Mouse (Mus musculus): Measurements from ENCODE around the gene Tgfb1. TPM values are rescaled to one million over a fixed set of nuclear protein-coding genes. Genes with fewer than 3 reads are reported as not detected.

Tgfb1 gene
- 1.9 TPM for polyA plus RNA-seq (2014; fragmentation: Illumina TruSeq; extraction: RNeasy Lipid Tissue Mini Kit (QIAGEN cat#74804); ENCODE audit: low read depth, low replicate concordance)

GRCm38 (mm10) chr7:25686680-25687531 lies at the start of gene Tgfb1:
Tgfb1 (plus strand) TSS chr7:25687002.

GRCm38 (mm10) chr7:25658657-25659472 lies 27.9 kb upstream of the Tgfb1 start, which contains the start of the genes Bckdha and Exosc5:
Bckdha (minus strand) TSS chr7:25658981.
Exosc5 (plus strand) TSS chr7:25659164.

GRCm38 (mm10) chr7:25674719-25675300 lies 12.0 kb upstream of the Tgfb1 start, which contains the start of gene Tmem91:
Tmem91 (minus strand) TSS chr7:25675166.

GRCm38 (mm10) chr7:25680514-25681258 lies 6.1 kb upstream of the Tgfb1 start, which contains the start of gene B9d2:
B9d2 (plus strand) TSS chr7:25680780.

GRCm38 (mm10) chr7:25718788-25719417 lies 32.1 kb downstream of the Tgfb1 start, which contains the start of gene Ccdc97:
Ccdc97 (minus strand) TSS chr7:25719088.

Other genes starting within 250 kb of the Tgfb1 start
- 0.53 TPM for gene Ceacam1, start 209.4 kb upstream of the Tgfb1 start, polyA plus RNA-seq (2014; fragmentation: Illumina TruSeq; extraction: RNeasy Lipid Tissue Mini Kit (QIAGEN cat#74804); ENCODE audit: low read depth, low replicate concordance)
- gene Ceacam2, start 147.1 kb upstream of the Tgfb1 start, polyA plus RNA-seq (2014; fragmentation: Illumina TruSeq; extraction: RNeasy Lipid Tissue Mini Kit (QIAGEN cat#74804); ENCODE audit: low read depth, low replicate concordance) = 39.4 TPM
- not detected for gene Erich4, start 71.1 kb upstream of the Tgfb1 start, polyA plus RNA-seq (2014; fragmentation: Illumina TruSeq; extraction: RNeasy Lipid Tissue Mini Kit (QIAGEN cat#74804); ENCODE audit: low read depth, low replicate concordance)
- gene Dmac2, start 67.6 kb upstream of the Tgfb1 start, polyA plus RNA-seq (2014; fragmentation: Illumina TruSeq; extraction: RNeasy Lipid Tissue Mini Kit (QIAGEN cat#74804); ENCODE audit: low read depth, low replicate concordance) = 19.2 TPM
- gene B3gnt8, start 60.3 kb upstream of the Tgfb1 start, polyA plus RNA-seq (2014; fragmentation: Illumina TruSeq; extraction: RNeasy Lipid Tissue Mini Kit (QIAGEN cat#74804); ENCODE audit: low read depth, low replicate concordance) = not detected
- gene Bckdha, start 28.0 kb upstream of the Tgfb1 start, polyA plus RNA-seq (2014; fragmentation: Illumina TruSeq; extraction: RNeasy Lipid Tissue Mini Kit (QIAGEN cat#74804); ENCODE audit: low read depth, low replicate concordance) = 0.56 TPM
- gene Exosc5, start 27.8 kb upstream of the Tgfb1 start, polyA plus RNA-seq (2014; fragmentation: Illumina TruSeq; extraction: RNeasy Lipid Tissue Mini Kit (QIAGEN cat#74804); ENCODE audit: low read depth, low replicate concordance) = 16.7 TPM
- gene Tmem91, start 11.8 kb upstream of the Tgfb1 start, polyA plus RNA-seq (2014; fragmentation: Illumina TruSeq; extraction: RNeasy Lipid Tissue Mini Kit (QIAGEN cat#74804); ENCODE audit: low read depth, low replicate concordance) = 0.13 TPM
- 0.28 TPM for gene B9d2, start 6.2 kb upstream of the Tgfb1 start, polyA plus RNA-seq (2014; fragmentation: Illumina TruSeq; extraction: RNeasy Lipid Tissue Mini Kit (QIAGEN cat#74804); ENCODE audit: low read depth, low replicate concordance)
- gene Ccdc97, start 32.1 kb downstream of the Tgfb1 start, polyA plus RNA-seq (2014; fragmentation: Illumina TruSeq; extraction: RNeasy Lipid Tissue Mini Kit (QIAGEN cat#74804); ENCODE audit: low read depth, low replicate concordance) = 4.0 TPM
- gene Hnrnpul1, start 67.8 kb downstream of the Tgfb1 start, polyA plus RNA-seq (2014; fragmentation: Illumina TruSeq; extraction: RNeasy Lipid Tissue Mini Kit (QIAGEN cat#74804); ENCODE audit: low read depth, low replicate concordance) = 85.6 TPM
- gene Axl, start 101.7 kb downstream of the Tgfb1 start, polyA plus RNA-seq (2014; fragmentation: Illumina TruSeq; extraction: RNeasy Lipid Tissue Mini Kit (QIAGEN cat#74804); ENCODE audit: low read depth, low replicate concordance) = 16.5 TPM
- 0.38 TPM for gene Cyp2s1, start 129.9 kb downstream of the Tgfb1 start, polyA plus RNA-seq (2014; fragmentation: Illumina TruSeq; extraction: RNeasy Lipid Tissue Mini Kit (QIAGEN cat#74804); ENCODE audit: low read depth, low replicate concordance)
- gene Cyp2b10, start 210.6 kb downstream of the Tgfb1 start, polyA plus RNA-seq (2014; fragmentation: Illumina TruSeq; extraction: RNeasy Lipid Tissue Mini Kit (QIAGEN cat#74804); ENCODE audit: low read depth, low replicate concordance) = not detected

Measured in testis, adult 10 weeks (tissue).